ENCODE assay signal across 8 mouse cellular contexts in the genomic region with DNA sequence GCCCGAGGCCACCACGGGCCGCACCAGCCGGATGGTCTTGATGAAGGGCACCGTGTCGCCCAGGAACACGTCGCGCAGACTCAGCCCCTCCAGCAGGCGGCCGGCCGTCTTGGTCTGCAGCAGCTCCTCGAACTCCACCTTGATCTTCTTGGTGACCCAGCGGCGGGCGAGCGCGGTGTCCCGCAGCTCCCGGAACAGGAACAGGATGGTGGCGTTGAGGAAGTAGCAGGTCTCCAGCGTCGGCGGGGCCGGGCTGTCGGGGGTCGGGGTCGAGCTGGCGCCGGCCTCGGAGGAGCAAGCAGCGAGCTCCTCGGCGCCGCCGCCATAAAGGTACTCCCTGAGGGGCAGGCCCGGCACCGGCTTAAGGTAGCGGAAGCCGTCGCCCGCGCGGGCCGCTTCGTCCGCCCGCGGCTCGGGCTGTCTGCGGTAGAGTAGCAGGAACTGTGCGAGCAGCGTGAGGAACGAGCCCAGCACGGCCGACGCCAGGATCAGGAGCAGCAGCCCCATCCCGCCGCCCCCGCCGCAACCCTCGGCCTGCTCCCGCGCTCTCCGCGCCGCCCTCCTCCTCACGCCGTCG. TPM values are rescaled to one million over a fixed set of nuclear protein-coding genes. Genes with fewer than 3 reads are reported as not detected.
DNase-seq lines count a peak whose midpoint lies in the region; ATAC-seq and TF ChIP-seq lines count a peak whose summit lies in the region.

No protein-coding gene starts in this region.

- peak overlapping the region; percentile 95 for H3K4me2 ChIP-seq in intestine, embryonic 15.5 days (replicated peaks)
- peak overlapping the region; percentile 94 for H3K4me2 ChIP-seq in midbrain, embryonic 15.5 days
- H3K4me2 ChIP-seq in stomach, embryonic 16.5 days (ENCODE audit: low read depth, low read length) = peak overlapping the region; percentile 97

- under 1% methylated on average over 70 of the region's 70 CpGs for WGBS in intestine, embryonic 15.5 days
- WGBS in midbrain, embryonic 15.5 days = under 1% methylated on average over 69 of the region's 70 CpGs
- WGBS in stomach, embryonic 16.5 days = under 1% methylated on average over 64 of the region's 70 CpGs

- peak; percentile 54 for ATAC-seq in granulocyte monocyte progenitor cell, adult 5-6 weeks (replicated peaks; ENCODE audit: poor library complexity, severe bottlenecking)
- peak; percentile 70 for ATAC-seq in intestine, embryonic 15.5 days
- ATAC-seq in midbrain, embryonic 15.5 days (replicated peaks) = peak; percentile 76
- peak; percentile 57 for ATAC-seq in stomach, embryonic 16.5 days (ENCODE audit: insufficient read depth, low FRiP score)

- H3K36me3 ChIP-seq in testis, adult 2 months (ENCODE audit: control insufficient read depth, insufficient read depth, low read length) = no peaks in the 10 kb centered on the region
- no peaks in the 10 kb centered on the region for H3K36me3 ChIP-seq in intestine, embryonic 15.5 days
- H3K36me3 ChIP-seq in midbrain, embryonic 15.5 days (replicated peaks) = no peaks in the 10 kb centered on the region
- no peaks in the 10 kb centered on the region for H3K36me3 ChIP-seq in stomach, embryonic 16.5 days (ENCODE audit: control insufficient read depth, insufficient read depth, low read length)

- no peak for TF ChIP-seq POLR2A in testis, adult 2 months (IDR thresholded peaks at IDR 0.05; ENCODE audit: control insufficient read depth, low read depth, low read length)

- H3K27me3 ChIP-seq in testis, adult 2 months (ENCODE audit: control insufficient read depth, insufficient read depth, low read length) = no peaks in the 10 kb centered on the region
- H3K27me3 ChIP-seq in intestine, embryonic 15.5 days (replicated peaks) = no peaks in the 10 kb centered on the region
- no peaks in the 10 kb centered on the region for H3K27me3 ChIP-seq in midbrain, embryonic 15.5 days (replicated peaks)
- no peaks in the 10 kb centered on the region for H3K27me3 ChIP-seq in stomach, embryonic 16.5 days (ENCODE audit: control insufficient read depth, insufficient read depth, low read length)

- H3K4me1 ChIP-seq in testis, adult 2 months (ENCODE audit: control insufficient read depth, insufficient read depth, low read length) = peaks cover 9% of the 10 kb centered on the region
- 0 out of 2 replicates have a peak, but pooled peaks cover 7% of the 10 kb centered on the region for H3K4me1 ChIP-seq in intestine, embryonic 15.5 days (replicated peaks)
- H3K4me1 ChIP-seq in midbrain, embryonic 15.5 days = peaks cover 38% of the 10 kb centered on the region
- H3K4me1 ChIP-seq in stomach, embryonic 16.5 days (ENCODE audit: control insufficient read depth, insufficient read depth, low read length) = peaks cover 20% of the 10 kb centered on the region

- peak overlapping the region; percentile 86 for H3K4me3 ChIP-seq in testis, adult 2 months (ENCODE audit: control insufficient read depth, low read depth, low read length)
- peak overlapping the region; percentile 97 for H3K4me3 ChIP-seq in intestine, embryonic 15.5 days (replicated peaks)
- peak overlapping the region; percentile 90 for H3K4me3 ChIP-seq in midbrain, embryonic 15.5 days
- peak overlapping the region; percentile 95 for H3K4me3 ChIP-seq in stomach, embryonic 16.5 days (replicated peaks; ENCODE audit: low read length)

- H3K27ac ChIP-seq in testis, adult 2 months (ENCODE audit: control insufficient read depth, insufficient read depth, low read depth, low read length) = peak overlapping the region; percentile 92
- H3K27ac ChIP-seq in intestine, embryonic 15.5 days = peak overlapping the region; percentile 92
- peak overlapping the region; percentile 95 for H3K27ac ChIP-seq in midbrain, embryonic 15.5 days
- peak overlapping the region; percentile 91 for H3K27ac ChIP-seq in stomach, embryonic 16.5 days (ENCODE audit: low read length)

- DNase-seq in testis, postnatal 10 days (ENCODE audit: low spot score) = no peak
- DNase-seq in embryo, embryonic 10.5 days (ENCODE audit: low spot score) = peak; percentile 62
- DNase-seq in liver = peak; percentile 76

- no peak for TF ChIP-seq CTCF in testis, adult 2 months (IDR thresholded peaks at IDR 0.05; ENCODE audit: control insufficient read depth, insufficient read depth, insufficient replicate concordance, low read depth, low read length)

- H3K9ac ChIP-seq in intestine, embryonic 15.5 days = peak overlapping the region; percentile 90
- peak overlapping the region; percentile 79 for H3K9ac ChIP-seq in midbrain, embryonic 15.5 days
- H3K9ac ChIP-seq in stomach, embryonic 16.5 days (ENCODE audit: low read length) = peak overlapping the region; percentile 92

- no peaks in the 10 kb centered on the region for H3K9me3 ChIP-seq in intestine, embryonic 15.5 days
- H3K9me3 ChIP-seq in midbrain, embryonic 15.5 days = no peaks in the 10 kb centered on the region
- no peaks in the 10 kb centered on the region for H3K9me3 ChIP-seq in stomach, embryonic 16.5 days (replicated peaks; ENCODE audit: control insufficient read depth, low read length)

RNA-seq across cellular contexts. Expression of a gene that starts 0.4 kb away (rescaled TPM):
- 41.8 and 43.4 TPM in 2 replicates for polyA plus RNA-seq in testis, adult 2 months (2012; rRNA removed)
- 46.8 and 51.9 TPM in 2 replicates for total RNA-seq in granulocyte monocyte progenitor cell, adult 5-6 weeks (2014; fragmentation: Nextera tagmentation)
- 57.6 and 59.1 TPM in 2 replicates for total RNA-seq in granulocyte monocyte progenitor cell, adult 5-6 weeks (2017)
- polyA plus RNA-seq in intestine, embryonic 15.5 days (2015; fragmentation: Nextera tagmentation; extraction: Ambion mirVana) = 9.7 and 10.1 TPM in 2 replicates
- polyA plus RNA-seq in midbrain, embryonic 15.5 days (2015; fragmentation: Nextera tagmentation; extraction: Ambion mirVana) = 9.9 and 10.3 TPM in 2 replicates
- 6.4 and 6.9 TPM in 2 replicates for polyA plus RNA-seq in stomach, embryonic 16.5 days (2015; fragmentation: Nextera tagmentation; extraction: Ambion mirVana)

RNA-seq across cellular contexts. Expression of a gene that starts 23.1 kb away (rescaled TPM):
- 708 and 907 TPM in 2 replicates for polyA plus RNA-seq in testis, adult 2 months (2012; rRNA removed)
- total RNA-seq in granulocyte monocyte progenitor cell, adult 5-6 weeks (2014; fragmentation: Nextera tagmentation) = 373 and 396 TPM in 2 replicates
- 747 and 1,107 TPM in 2 replicates for total RNA-seq in granulocyte monocyte progenitor cell, adult 5-6 weeks (2017)
- 19.1 and 28.7 TPM in 2 replicates for polyA plus RNA-seq in intestine, embryonic 15.5 days (2015; fragmentation: Nextera tagmentation; extraction: Ambion mirVana)
- 7.3 and 8.0 TPM in 2 replicates for polyA plus RNA-seq in midbrain, embryonic 15.5 days (2015; fragmentation: Nextera tagmentation; extraction: Ambion mirVana)
- polyA plus RNA-seq in stomach, embryonic 16.5 days (2015; fragmentation: Nextera tagmentation; extraction: Ambion mirVana) = 24.4 and 42.3 TPM in 2 replicates

Comparison
In these comparisons a context has a peak if more than half of its experiments do, and no peak if none do; other contexts are left out.
1. RNA of a gene that starts 23.1 kb away (polyA plus RNA-seq): 708 to 907 TPM in testis, adult 2 months; 19.1 to 28.7 TPM in intestine, embryonic 15.5 days, 24.4 to 42.3 TPM in stomach, embryonic 16.5 days and 7.3 to 8.0 TPM in midbrain, embryonic 15.5 days; every median in the first group is over 10 times any median in the second.
2. Peak in every context shown above with its lines, with median percentiles within 50 percentile points of each other: H3K27ac ChIP-seq, H3K4me3 ChIP-seq, ATAC-seq, H3K4me2 ChIP-seq and H3K9ac ChIP-seq.